Mouse (Mus musculus): ENCODE data around the gene Blm.

The Blm gene

DNA sequence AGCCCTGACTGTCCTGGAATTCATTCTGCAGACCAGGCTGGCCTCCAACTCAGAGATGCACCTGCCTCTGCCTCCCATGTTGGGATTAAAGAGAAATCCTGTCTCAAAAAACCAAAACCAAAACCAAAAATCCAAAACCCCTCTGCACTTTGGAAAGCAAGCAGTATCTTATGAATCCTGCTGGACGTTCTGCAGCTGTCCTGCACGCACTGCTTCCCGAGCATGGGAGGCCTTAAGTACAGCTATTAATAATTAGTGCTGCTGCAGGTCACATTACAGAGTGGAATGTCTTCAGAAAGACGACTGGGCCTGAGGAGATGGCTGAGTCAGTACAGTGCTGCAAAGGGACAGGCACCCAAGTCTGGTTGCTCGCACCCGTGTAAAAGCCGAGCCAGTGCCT is 73.0 kb downstream of the Blm start:
- no peak for DNase-seq (ENCODE audit: low read depth, low spot score)

DNA sequence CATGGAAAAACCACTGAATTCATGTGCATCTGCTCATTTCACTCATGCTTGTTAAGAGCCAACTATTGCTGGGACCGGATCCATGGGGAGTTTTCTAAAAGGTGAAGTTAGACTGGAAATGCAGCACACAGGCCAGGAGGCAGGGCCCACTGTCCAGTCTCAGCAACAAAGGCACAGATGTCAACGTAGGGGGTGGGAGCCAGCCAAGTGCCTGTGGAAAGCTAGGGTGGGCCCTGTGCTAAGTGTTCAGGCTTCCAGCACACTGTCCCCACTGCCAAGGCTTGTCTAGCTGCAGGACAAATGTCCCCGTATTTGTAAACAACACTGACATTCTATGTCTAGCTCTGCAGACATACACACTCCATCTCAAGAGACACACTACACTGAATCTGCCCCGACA is 74.0 kb downstream of the Blm start:
- no peak for DNase-seq (ENCODE audit: low read depth, low spot score)

DNA sequence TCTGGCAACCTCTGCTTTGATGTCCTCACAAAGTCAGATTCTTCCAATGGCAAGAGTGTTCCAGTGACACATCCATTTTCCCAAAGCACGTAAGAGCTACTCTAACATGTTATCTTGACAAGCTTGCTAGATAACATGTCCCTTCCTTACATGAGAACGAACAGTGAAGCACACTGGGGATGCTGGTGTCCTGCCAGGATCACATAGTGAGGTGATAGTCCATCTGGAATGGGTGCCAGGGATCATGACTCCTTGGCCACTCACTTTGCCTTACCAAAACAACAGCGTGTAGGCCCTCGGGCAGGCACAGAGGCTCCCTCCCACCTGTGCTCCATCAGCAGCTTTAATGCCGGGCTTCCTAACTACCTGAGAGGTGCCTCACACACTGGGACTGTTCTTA is 74.7 kb downstream of the Blm start:
- no peak for DNase-seq (ENCODE audit: low read depth, low spot score)

DNA sequence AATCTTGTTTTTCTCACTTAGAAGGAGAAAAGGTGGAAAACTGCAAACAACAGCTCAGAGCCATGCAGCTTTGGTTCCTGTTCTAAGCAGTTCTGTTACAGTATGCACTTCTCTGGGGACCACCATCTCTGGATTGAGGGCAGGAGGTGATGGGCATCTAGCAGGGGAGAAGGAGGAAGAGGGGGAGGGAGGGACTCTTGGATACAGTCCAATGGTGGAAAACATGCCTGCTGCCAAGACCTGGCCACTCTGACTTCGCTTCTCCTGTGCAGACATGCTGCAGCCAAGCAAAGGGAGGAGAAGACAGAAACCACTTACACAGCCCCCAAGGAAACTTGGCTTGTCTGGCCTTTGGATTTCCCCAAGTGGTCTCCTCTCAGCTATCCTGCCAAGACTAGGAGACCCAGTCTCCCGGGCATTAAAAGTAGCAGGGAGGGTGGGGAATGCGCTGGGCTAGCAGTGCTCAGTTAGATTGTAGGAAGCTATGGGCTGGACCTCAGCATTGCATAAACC is 77.0 kb downstream of the Blm start:
- DNase-seq (ENCODE audit: low read depth, low spot score): no peak

DNA sequence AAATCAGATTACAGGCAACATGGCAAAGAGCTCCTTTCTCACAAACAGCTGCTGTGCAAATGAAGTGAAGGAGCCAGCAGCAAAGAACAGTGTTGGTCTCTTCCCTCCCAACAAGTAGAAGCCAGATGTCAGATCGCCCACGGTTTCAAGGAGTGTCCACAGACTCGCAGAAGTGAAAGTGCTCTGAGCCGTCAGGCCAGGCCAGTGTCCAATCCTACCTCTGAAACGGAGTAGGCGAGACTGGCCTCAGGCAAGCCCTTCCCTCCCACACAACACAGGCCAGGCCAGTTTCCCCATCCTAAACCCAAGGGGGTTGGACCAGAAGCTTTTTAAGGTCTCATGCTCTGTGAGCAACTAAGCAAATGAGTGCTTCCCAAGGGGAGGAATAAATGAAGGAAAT is 77.7 kb downstream of the Blm start:
- DNase-seq (ENCODE audit: low read depth, low spot score): no peak

DNA sequence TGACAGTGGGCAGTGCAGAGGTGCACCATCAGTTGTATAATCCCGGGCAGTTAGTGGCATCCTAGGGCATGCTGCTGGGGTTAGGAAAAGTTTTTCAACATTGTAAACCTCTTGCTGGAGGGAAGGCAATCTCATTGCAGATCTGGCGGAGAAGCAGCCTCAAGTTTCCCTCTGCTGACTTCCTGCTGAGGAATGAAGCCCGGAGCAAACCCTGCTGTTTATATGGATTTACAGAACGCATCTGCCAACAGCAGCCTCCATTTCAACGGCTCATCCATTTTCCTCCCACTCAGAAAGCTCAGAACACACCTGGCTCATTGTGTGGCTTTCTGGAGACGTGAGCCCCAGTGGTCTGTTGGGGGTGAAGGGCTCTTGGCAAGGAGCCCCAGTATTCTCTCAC is 78.6 kb downstream of the Blm start:
- no peak for DNase-seq (ENCODE audit: low read depth, low spot score)

DNA sequence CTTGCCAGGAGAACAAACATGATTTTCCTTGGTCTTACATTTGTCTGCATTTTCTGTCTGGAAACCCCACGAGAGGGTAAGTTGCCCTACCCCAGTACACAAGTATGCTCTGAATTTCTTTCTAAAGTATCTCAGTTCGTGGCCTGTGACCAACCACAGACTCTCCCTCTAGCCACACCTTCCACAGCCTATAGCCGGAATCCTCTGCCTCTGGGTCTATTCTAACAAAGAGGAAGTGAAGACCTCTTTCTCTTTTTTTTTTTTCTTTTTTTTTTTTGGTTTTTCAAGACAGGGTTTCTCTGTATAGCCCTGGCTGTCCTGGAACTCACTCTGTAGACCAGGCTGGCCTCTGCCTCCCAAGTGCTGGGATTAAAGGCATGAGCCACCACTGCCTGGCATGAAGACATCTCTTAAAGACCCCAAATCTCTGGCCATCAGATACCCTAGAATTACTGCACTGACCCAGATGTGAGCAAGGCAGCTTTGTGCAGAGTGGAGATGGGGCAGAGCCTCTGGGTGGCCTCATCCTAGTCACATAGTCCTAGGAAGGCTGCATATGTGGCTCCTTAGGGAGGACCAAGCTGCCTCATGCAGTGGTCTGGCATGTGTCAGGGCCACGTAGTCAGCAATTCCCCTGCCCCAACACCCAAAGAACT is 79.3 kb downstream of the Blm start:
- no peak for DNase-seq (ENCODE audit: low read depth, low spot score)

DNA sequence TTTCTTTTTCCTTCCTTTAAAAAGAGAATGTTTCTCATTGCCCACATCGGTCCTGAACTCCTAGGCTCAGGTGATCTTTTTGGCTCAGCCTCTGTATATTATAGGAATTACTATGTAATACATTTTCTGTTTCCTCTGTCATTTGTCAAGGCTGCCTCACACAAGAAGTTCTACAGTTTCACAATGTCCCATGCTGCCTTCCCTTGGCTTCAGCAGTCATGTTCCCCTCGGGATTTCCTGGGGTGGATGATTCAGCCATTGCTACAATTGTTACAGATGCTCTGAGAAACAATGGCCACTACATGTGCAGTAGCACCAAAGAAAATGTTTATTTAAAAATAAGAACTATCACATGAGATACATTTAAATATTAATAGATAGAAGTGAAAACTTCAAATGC is 80.1 kb downstream of the Blm start:
- no peak for DNase-seq (ENCODE audit: low read depth, low spot score)

DNA sequence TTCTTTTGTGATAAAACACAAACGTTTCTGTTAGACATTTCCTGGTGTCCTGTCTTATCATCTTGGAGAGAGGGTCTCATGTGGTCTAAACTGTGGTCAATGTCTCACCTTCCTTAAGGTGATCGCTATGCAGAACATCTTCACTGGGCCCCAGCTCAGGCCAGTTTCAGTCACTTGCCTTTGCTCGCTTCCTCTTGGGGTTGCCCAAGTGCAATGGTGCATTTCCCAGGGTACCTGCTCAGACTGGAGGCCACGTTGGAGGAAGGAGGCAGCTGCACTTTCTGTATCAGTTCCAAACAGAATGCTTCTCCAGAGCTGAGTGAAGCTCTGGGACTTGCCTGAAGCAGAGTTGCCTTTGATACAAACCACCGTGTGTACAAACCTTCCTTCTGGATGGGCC is 80.9 kb downstream of the Blm start:
- peak; percentile 63 for DNase-seq (ENCODE audit: low read depth, low spot score)

DNA sequence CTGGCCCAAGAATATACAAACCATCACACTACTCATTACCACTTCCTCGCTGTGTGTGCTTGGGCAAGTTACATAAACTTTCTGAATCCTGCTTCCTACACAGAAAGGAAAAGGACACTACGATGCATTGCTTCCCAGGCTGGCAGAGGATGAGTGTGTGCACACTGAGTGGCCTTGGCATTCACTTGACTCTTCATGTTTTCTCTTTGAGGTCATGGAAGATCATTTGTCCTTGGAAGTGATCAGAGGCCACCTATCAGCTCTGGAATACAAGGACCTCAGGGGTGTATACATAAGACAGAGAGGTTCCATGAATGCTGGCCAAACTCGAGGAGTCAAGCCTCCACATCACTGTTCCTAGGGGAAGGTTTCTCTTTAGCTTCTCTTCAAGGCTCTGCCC is 81.8 kb downstream of the Blm start:
- DNase-seq (ENCODE audit: low read depth, low spot score): no peak

DNA sequence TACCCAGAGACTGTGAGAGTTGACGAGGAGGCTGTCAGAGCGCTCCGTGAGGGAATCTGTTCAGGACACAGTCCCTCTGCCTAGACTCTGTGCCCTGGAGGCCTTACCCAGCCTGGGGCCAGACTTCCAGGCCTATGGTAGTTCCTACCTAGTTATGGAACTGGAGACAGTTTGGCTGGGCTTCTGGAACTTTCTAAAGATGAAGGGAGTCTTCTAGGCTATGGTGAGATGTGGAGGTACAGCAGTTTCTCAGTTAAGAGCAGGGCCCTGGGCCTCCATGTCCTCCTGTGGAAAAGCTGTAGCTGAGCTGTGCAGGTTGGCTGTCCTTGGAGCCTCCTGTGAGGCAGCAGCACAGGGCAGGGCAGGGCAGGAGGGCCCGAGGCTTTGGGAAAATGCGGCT is 82.7 kb downstream of the Blm start:
- DNase-seq (ENCODE audit: low read depth, low spot score): no peak

DNA sequence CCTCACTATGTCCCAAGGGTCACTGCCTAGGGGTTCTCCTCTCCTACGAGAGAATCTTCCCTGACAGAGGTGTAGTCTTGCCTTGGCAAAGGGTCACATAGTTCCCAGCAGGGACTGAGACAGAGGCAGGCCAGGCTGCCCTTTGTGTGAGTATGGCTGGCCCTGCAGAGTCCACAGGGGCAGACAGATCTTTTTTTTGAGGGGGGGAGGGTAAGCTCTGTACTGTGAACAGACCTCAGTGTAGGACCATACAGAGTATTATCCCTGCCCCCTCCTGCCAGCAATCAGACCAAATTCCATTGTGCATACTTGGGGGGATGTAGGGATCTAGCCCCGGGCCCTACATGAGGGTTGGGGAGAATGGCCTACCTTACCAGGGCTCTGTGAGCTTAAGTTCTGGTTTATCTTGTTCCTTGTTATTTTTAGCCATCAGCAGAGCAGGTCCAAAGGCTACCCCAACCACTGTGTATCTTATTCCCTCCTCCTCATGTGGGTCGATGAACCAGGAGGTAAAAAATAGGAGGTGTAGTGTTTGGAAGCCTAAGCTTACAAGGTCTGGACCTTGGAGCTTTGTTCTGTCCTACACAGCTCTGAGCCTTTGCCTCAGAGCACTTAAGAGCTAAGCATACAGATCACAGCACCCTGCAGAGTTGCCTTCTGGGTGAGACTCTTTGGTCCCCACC is 83.2 kb downstream of the Blm start:
- DNase-seq (ENCODE audit: low read depth, low spot score): no peak

DNA sequence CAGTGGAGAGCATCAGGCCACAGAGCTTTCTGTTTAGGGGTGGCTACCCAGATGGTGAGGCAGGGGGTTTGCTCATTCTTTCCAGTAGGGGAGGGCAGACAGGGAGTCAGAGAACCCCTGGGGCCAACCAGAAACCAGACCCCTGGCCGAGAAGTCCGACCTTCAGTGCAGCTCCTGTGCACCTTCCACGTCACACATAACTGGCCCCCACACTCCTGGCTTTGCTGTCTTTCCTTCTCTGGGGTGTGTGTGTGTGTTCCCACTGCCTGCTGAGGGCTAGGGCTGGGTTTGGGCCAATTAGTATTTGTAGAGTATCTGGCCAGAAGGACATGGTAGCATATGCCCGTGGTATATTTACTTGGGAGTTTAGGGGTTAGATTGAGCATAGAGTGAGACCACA is 84.6 kb downstream of the Blm start:
- DNase-seq (ENCODE audit: low read depth, low spot score): no peak

DNA sequence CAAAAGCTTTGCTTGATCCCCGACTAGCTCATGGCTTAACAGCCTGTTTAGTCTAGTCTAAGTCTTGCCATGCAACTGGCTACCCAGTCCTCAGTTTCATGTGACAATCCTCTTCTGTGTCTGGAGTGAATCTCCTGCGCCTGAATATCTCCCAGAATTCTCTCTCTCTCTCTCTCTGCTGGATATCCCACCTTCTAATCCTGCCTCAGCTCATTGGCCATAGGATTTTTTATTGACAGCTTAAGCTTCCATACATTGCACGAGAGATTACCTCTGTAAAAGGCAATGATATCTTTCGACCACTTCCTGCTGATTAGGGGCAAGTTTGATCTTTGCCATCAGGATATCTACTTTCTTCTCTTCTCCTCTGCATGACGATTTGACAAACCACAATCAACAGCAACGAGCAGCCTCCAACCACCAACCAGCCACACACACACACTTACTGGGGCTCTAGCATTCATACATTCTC is 85.3 kb downstream of the Blm start:
- DNase-seq (ENCODE audit: low read depth, low spot score): no peak

DNA sequence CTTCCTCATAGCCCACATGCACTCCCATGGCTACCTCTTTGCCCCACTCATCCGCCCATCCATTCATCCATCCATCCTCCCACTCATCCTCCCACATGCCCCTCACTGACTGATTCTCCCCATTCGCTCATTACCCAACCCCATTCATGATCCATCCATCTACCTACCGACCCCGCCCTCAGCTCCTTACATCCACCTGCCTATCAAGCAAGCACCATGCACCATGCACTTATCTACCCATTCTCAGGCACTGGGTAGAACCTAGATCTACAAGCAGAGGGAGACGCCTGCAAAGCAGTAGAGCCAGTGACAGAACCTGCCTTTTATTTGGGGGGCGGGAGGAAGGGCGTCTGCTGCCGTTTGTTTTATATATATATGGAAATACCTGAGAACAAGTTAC is 87.6 kb downstream of the Blm start:
- DNase-seq (ENCODE audit: low read depth, low spot score): no peak

DNA sequence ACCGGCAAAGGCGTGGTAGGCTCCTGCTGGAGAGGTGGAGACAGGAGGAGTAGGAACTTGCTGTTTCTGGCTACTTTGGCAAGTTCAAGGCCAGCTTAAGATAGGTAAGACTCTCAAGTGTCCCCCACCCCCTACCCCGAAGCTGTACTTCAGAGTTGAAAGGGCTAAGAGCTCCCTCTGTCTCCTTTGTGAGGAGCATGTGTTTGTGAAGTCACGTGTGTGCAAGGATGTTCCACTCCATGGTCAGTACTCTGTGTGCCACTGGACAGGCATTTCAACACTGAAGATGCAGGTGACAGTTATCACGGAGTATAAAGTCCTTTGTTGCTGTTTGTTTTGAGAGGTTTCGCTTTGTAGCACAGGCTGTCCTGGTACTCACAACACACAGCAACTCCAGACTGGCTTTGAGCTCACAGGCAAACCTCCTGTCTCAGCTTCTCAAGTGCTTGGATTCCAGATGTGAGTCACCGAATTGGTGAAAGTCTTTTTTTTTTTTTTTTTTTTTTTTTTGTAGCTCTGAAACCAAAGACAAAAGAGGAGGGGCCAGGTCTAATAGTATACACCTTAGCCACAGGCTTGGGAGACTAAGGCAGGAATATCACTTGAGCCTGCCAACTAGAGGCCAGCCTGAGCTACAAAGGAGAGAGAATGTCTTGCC is 88.6 kb downstream of the Blm start:
- DNase-seq (ENCODE audit: low read depth, low spot score): no peak

DNA sequence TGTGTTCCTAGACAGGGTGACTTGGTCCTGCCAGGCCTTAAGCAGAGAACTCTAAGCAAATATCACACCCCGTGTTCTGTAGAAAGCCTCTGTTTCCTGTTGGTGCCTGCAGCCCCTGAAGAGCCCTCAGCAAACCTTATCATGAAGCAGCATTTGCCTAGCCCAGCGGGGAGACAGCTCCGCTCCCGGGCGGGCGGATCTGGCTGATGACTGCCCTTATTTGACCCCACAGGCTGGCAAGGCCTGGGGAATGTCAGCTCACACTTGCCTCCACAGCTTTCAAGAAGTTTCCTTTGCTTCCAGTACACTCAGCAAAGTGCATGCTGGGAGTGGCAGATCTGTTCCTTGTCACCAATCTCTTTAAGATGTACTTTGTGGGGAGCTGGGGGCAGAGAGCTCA is 89.4 kb downstream of the Blm start:
- no peak for DNase-seq (ENCODE audit: low read depth, low spot score)

DNA sequence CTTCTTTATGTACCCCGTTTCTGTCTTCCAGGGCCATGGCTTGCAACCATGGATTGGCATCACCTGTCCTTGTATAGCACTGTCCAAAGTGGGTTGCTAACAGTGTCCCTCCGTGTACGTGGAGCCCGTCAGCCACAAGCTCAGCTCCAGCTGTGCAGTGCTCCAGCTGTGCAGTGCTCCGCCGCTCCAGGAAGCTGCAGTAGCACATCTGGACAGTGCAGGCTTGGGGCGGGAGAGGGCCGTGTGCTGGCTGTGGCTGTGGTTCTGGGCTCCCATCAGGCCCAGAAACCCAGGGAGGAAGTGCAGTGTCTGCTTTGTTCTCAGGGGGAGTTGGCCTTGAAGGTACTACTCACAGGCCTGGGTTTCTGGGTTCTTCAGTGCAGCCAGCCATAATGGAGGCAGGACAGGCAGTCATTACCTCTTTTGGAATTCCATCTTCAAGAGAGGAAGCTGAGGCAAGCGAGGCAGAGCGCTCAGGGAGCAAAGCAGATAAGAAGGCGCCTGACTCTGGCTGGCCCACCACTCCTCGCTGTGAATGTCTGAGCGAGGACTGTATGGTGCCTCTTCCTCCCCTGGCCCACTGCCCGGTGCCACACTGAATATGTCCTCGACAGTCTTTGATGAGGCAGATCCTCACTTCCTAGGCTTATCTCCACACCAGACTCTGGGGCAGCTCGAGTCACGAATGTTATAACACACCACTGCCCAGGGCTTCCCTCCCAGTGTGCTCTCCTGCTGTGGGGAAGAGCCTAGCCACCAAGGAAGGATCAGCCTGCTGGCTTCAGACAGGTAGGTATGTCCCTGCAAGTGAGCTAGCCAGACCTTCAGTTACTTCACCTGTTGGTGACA is 90.3 kb downstream of the Blm start:
- DNase-seq (ENCODE audit: low read depth, low spot score): no peak

DNA sequence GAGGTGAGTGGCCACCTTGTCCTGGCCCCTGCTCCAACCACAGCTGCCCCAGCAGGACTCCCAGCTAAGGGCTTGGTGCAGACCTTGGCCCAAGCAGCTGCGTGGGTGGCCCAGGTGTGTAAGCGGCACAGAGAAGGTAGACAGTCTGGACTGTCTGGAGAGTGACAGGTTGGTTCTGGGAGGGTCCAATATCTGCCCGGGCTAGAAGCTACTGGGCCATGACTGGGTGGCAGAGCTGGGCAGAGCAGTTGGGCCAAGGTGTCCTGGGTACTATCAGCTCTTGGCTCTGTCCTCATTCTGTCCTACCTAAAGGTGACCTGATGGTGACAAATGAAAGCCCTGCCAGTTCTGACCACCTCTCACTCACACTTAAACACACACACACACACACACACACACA is 91.8 kb downstream of the Blm start:
- DNase-seq (ENCODE audit: low read depth, low spot score): no peak

DNA sequence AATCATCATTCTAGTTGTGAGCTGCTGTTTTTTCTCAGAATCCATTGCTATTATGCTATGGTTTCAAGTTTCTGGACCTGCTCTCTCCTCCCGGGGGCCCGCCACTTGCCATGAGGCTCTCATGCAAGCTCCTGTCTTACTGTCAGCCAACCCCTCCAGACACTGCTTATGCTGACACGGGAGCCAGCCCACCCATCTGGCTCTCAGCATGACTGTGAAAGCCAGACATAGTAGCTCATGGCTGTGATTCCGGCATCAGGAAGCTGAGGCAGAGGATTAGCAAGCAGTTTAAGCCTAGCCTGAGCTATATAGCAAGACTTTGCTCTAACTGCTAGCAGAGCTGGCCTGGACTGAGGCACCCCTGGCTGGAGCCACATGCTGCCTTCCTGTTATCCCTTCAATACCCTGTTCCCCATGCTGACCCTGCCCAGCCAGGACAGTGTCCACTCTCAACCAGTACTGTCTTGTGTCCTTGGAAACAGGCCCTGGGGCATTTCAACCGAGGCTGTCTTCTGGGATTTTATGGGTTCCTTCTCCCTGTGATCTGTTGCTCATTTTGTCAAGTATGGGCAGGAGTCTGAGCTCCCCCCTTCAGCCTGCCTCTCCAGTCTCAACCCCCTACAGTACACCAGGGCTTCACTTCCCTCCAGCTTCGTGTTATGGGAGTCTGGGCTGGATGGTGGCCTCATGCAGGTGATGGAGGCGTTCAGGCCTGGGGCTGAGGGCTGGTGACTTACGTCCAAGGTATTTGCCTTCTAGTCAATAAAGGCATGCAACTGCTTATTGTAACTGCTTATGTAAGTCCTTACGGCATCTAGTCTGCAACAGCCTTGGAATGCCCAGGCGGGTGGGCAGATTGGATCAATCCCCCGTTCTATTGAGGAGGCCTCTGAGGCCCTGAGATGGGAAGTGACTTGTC is 92.7 kb downstream of the Blm start:
- no peak for DNase-seq (ENCODE audit: low read depth, low spot score)

DNA sequence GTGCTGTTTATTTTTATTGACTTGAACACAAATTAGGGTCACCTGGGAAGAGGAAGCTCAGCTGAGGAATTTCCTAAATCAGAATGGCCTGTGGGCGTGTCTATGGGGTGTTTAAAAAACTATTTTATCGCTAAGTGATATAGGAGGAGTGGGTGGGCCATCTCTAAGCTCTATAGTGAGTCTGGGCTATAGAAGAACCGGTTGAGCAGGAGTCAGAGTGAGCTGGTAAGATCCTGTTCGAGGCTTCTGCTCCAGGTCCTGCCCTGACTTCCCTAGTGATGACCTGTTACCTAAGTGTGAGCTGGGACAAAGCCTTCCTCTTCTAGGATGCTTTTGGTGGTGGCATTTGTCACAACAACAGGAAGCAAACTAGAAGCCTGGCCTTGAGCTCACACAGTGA is 94.2 kb downstream of the Blm start:
- DNase-seq (ENCODE audit: low read depth, low spot score): no peak

Data from A20 (cell line).